Mouse (Mus musculus) skeletal muscle tissue, adult 2 months (tissue): ENCODE measurements around the gene Ovgp1.
"Not testable (repeated sequence)": the region's sequence is repeated elsewhere in the genome, so short reads cannot be mapped to it uniquely, and the experiment has no call there.

Experiments
- DNase-seq: peaks from one replicate; pipeline ENCODE4 v3.0.0-alpha.2; 2012; ENCODE audit warnings: low read depth, low spot score

The Ovgp1 gene

DNA sequence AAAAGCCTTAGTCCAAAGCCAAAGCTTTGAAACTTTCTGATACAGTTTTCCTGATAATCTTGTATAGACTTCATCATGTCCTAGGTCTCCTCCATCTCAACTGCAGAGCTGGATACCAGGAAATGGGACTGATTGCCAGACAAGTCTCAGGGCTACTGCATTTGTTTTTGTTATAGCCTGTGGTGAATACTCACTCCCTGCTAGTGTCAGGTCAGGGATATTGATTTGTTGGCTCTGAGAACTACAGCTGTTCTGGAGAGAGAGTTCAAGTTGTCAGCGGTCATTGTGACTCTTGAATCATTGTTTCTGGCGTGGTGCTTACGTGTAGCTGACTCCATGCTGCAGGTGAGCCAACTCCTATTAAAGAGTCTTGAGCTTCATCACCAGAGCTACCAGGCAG lies at the start of gene Ovgp1:
TSS of gene Ovgp1 (plus strand) at position 301 of the 400 bp plus-strand sequence.
- DNase-seq, result no peak

DNA sequence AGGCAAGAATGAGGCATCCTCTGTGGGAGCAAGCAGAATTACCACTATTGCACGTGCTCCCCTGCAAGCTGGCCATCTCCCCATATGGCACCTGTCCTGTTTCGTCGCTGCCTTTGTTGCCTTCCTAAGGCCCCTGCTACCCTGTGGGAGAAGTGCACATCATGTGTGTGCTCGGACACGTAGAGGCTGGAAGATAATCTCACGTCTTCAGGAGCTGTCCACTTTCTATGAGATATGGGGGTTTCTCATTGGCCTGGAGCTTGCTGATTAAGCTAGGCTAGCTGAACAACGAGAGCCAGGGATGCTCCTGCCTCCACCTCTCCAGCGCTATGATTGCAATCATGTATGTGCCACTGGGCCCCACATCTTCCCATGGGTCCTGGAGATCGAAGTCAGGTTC lies 48.9 kb upstream of the Ovgp1 start:
- DNase-seq, result no peak

DNA sequence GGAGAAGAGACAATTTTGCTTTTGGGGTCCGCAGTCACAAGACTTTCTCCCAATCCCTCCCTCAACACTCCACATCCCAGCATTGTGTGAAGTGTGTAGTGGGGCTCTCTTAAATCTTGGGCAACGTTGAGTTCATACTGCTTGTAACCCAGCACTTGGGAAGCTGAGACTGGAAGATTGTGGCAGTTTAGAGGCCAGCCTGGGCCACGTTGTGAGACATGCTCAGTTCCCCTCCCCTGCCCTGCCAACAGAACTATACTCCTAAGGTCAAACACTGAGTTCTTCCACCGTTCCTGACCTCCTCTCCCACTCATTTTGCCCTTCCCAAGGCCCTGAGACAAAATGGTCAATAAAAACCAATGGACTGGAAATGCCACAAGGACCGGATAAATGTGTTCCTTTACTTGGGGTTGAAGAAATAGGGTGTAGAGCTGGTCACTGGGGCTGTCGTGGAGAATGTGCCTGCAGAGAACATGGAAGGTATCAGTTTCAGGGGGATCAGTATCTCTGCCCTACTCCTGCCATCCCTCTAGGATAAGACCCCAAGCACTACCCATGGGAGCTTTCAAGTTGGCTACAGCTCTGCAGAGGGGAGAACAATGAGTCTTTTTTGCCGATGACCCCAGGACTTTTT lies 45.8 kb upstream of the Ovgp1 start:
- no peak for DNase-seq

DNA sequence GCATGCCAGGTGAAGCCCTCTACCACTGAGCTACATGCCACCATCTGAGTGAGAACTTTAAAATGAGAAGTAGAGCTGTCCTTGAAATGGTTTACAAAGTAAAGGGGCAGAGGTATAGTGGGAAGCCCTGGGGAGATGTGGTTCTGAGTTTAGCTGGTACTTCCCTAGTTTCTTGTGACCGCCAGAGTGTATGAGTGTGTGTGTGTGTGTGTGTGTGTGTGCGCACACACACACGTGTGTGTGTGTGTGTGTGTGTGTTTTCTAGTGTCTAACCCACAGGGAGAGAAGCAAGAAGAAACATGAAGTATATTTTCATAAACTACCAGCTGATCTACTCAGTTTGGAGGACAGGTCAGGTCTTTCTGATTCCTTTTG lies 45.3 kb upstream of the Ovgp1 start:
- no peak for DNase-seq

DNA sequence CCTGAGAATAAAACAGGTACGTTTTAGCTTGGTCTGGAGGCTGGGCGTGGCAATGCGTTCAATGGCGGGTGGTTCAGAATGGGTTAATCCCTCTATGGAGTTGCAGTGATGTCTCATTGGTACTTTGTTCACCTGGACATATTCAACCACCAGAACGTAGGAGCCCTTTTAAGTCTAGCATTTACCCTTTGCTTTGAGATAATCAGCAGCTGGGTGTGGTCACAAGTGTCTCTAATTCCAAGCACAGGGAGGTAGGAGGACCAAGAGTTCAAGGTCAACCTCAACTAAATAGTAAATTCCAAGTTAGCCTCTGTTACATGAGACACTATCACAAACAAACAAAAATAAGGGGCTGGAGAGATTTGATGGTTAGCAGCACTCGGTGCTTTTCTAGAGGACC lies 44.7 kb upstream of the Ovgp1 start:
- DNase-seq, result no peak

DNA sequence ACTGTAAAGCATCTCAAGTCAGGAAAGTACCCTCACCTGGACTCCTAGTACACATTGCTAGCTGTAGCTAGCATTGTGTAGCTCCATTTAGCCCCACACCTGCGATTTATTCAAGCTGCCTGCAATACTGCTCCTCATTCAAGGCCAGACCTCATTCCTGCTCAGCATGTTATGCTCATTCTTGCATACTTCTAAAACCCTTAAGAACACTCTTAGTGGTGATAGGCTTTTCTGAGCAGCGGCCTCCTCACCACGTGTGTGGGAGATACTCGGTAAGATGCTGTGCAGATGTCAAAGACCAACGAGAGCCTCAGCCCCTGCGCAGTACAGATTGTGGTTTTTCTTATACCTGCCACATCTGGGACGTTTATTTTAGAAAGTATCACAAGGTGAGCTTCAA lies 43.7 kb upstream of the Ovgp1 start:
- no peak for DNase-seq

DNA sequence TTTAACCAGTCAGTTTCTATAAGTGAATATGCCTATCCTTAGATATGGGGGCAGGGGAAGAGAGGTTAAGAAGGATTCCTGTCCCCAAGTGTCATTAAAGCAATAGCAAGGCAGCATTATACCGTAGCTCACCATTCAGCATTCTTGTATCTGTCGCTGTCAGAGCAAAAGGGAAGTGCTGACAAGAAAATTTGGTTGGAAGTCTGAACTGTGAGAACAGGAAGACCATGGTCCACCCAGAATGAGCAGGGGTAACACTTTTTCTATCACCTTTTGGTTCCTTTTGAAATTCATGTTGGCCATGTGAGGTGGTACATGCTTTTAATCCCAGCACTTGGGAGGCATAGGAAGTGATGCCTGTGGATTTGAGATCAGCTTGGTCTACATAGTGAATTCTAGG lies 42.4 kb upstream of the Ovgp1 start:
- DNase-seq, result no peak

DNA sequence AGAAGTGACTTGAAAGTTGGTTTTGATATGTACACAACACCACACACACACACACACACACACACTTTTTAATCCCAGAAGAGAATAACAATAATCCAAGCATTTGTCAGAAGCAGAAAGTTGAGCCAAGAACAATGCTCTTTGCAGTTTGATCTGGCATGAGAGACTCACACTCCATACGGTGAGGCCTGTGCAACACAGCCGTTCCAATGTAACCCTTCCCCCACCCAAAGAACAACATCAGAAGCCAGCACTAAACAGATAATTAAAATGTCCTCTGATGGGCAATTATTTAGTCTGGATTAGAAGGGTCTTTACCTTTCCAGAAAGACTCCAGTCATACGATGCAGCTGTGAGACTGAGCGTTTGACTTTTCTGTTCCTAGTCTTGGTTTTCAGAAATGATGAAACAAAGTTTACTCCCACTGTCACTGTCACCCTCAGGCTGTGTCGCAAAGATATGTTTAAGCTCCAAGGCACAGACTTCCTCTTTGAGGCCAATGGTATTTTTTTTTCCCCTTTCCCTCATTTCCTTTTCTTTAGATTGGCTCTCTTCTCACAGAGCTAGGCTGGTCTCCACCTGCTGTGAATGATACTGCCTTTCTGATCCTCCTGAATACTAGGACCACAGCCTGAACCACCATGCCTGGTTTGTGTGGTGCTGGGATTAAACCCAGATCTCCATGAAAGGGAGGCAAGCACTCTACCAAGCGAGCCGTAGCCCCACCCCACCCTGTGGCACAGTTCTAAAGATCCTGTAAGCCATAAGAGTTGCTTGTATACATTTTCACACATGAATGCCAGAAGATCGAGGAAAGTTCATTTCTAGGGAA lies 41.1 kb upstream of the Ovgp1 start, which contains the start of gene I830077J02Rik:
TSS of gene I830077J02Rik (minus strand) at position 425 of the 832 bp plus-strand sequence.
- DNase-seq, result no peak

DNA sequence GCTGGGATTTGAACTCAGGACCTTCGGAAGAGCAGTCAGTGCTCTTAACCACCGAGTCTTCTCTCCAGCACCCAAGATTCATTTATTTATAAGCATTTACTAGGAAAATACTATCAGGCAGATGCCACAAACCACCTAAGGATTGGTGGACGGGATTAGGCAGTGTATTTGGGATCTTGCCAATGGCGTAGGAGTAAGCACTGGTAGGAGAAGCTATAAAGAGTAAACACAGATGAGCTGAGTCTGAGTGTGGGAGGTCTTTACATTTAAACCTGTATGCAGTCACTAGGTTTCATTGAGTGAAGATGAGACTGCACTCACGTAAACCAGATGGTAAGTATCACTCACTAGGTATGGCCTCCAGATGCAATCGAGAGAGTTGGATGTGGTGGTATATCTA lies 39.6 kb upstream of the Ovgp1 start:
- DNase-seq, result no peak

DNA sequence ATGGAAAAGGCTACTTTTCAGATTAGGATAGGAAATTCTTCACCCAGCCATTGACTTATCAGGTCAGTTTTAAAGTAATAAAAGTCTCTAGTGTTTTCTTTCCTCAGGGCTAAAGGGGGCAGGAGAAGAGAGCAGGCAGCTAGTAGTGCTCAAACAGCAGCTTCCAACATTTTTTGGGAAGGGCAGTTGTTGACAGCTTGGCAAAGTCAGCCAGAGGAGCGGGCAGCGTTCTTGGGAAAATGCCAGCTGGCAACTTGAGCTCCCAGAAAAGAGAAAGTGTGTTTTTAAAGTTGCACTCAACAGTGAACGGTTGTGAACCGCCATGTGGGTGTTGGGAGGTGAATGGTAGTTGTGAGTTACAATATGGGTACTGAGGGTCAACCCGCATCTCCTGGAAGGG lies 38.5 kb upstream of the Ovgp1 start:
- no peak for DNase-seq

DNA sequence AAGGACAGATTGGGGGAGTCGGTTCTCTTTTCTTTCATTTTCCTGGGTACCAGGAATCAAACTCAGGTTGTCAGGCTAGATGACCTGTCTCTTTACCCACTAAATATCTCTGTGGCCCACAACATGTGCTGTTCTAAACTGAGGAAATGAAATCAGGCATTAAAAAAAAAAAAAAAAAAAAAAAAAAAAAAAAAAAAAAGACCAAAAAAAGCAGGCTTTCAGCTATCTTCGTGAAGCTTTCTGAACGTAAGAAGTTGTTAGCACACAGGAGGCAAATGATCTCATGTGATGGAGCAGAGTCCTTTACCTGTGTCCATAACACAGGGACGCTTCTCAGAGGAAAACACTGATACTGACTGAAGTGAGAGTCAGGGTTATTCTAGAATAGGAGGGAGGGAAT lies 37.4 kb upstream of the Ovgp1 start:
- DNase-seq, result no peak

DNA sequence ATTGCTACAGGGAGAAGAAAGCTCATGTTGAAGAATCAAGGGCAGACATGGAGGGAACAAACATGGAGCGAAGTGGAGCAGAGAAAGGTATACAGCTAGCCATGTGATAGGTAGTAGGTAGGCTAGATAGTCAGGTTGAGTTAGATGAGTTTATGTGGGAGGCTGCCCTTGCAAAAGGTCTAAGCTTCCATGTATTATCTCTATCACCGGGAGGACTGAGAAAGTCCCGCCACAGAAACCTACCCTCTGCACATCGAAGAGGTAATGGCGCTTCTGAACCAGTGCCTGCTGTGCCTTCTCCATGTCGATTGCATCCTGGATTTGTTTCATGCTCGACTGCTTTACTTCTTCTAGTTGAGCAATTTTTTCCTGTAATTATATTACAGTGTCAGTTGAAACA lies 22.2 kb upstream of the Ovgp1 start:
- DNase-seq, result no peak

DNA sequence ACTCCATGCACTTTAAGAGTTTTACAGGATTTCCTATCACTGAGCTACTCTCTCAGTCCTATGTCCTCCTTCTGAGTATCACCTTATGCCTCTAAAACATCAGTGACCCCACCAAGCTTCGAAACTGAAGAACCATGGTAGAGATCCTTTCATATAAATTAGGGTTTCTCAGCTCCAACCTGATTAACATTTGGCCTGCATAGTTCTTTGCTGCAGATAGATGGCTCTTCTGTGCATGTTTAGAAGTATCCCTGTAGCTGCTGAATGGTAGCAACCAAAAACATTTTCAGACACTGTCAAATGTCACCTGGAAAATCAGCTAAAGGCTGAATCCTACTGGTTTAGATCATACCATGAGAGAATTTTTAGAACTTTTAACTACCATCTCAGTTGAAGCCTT lies 16.3 kb upstream of the Ovgp1 start:
- DNase-seq, result no peak

DNA sequence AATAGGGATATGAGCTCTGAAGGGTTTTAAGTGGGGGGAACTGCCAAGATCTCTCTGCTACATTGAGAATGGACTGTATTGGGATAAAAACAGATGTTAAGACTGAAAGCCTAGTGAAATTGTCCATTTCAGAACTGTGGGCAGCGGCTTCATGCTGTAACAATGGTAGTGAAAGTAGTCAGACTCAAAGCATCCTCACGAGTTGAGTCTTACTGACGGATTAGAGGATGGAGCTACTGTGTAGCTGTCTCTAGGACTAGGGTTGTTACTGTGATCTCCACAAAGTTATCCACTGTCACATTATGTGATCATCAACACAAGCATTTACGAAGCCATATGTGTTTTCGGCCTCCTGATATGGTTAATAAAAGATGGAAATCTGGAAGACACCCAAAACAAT lies 15.3 kb upstream of the Ovgp1 start:
- DNase-seq, result no peak

DNA sequence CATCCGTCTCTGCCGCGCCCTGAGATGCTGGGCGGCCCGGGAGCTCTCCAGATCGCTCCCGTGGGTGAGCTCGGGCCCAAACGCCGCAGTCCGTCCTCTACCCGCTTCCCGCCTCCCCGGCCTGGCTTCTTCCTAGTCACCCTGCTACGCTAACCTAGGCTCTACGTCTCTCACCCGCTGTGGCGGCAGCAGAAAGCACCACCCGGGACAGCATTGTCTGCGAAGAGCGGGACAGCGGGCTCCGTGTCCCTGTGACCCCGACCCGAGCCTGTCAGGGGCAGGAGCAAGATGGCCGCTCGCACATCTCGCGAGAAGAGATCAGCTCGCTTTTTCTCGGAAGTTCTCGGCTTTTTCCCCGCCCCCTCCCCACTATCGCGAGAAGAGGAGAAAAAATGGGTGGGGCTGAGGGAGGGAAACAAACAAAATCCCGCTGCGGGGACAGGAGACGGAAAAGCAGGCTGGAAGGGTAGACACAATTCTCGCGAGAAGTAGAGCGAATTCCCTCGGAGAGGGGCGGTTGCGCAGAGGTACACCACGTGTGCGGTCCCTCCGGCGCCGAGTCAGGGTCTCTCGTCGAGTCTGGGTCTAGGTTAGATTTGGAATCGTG lies 14.4 kb upstream of the Ovgp1 start, which contains the start of gene Wdr77:
TSS of gene Wdr77 (plus strand) at position 396 of the 607 bp plus-strand sequence.
- DNase-seq, result peak; percentile 99

DNA sequence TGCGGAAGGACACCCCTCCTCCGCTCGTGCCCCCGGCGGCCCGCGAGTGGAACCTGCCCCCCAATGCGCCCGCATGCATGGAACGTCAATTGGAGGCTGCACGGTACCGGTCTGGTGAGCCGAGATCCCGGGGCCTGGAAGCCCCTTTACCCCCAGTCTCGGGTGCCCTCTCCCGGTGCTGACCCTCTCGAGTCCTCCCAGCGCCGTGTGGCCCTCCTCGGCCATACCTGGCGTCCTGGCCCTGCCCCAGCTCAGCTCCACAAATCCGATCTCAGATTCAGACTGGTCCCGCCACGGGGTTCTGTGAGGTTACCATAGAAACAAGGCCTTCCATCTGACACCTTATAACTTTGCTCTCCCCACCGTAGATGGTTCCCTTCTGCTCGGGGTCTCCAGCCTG lies 13.9 kb upstream of the Ovgp1 start:
- DNase-seq, result no peak

DNA sequence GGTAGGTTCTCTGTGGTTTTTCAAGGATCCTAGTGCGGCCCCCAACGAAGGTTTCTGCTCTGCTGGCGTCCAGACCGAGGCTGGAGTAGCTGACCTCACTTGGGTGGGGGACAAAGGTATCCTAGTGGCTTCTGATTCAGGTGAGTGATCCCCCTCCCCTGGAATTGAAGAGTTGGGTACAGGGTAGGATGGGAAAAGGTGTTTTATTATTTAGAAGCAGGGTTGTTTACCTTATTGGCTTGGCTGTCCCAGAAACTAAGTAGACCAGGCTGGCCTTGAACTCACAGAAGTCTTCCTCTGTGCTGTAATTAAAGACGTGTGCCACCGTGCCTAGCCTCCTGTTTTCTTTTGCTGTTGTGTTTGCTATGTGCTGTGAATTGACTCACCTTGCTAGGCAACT lies 13.5 kb upstream of the Ovgp1 start, which contains the start of gene Atp5f1:
TSS of gene Atp5f1 (minus strand) at position 101 of the 400 bp plus-strand sequence.
- no peak for DNase-seq

DNA sequence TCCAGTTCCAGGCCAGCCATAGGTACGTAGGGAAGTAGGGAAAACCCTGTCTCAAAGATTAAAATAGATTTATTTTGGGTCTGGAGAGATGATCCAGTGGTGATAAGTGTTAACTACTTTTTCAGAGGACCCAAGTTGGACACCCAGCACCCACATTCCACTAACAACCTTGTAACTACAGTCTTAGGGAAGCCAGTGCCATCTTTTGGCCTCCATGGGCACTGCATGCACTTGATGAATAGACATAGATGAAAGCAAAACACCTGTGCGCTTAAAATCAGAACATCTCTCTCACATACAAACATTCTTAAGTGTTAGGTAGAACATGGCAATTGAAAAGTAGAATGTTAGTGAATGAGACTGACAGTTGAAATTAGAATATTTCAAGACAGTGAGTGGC lies 12.8 kb upstream of the Ovgp1 start:
- no peak for DNase-seq

DNA sequence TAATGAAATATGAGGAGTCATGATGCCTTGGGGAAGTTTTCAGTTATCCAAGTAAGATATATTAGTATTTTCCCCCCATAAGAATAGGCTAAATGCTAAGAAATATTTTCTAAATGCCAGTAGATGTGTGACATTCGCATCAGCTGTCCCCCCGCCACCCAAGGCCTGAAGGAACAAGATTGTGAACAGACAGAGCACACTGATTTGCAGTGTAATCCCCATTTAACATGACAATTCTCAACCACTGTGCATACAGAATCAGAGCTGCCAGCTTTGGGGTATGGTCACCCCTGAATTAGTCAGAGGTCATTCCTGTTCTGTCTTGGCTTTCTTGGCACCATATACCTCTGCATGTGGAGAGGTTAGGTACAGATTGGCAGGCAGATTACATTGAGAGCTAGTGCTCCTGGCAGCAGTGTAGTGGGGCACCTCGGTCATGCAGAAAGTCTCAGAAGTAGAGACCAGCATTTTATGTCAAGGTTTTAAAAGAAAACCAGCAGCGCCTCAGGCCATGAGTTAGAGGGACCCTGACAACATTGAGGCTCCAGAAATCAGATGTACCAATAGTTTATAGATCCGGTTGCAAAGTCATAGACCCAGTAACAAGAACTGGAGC lies 1.6 kb upstream of the Ovgp1 start:
- DNase-seq, result no peak

DNA sequence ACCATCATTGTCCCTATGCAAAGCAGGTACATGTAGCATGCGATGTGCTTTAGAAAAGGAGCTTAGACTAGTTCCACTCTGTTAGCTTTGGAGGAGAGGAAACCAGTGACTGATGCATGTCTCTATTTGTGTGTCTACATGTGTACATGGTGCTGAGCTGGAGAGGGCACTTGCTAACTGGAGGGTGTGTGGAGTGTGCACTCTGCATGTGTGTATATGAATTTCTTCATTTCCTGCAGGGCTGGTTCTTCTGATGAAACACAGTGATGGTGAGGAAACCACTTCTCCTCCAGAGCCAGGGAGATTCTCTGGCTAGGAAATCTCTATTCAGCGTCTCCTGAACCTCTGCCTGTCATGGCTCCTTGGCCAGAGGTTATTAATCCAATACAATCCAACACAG lies 663 bp downstream of the Ovgp1 start:
- DNase-seq, result no peak

DNA sequence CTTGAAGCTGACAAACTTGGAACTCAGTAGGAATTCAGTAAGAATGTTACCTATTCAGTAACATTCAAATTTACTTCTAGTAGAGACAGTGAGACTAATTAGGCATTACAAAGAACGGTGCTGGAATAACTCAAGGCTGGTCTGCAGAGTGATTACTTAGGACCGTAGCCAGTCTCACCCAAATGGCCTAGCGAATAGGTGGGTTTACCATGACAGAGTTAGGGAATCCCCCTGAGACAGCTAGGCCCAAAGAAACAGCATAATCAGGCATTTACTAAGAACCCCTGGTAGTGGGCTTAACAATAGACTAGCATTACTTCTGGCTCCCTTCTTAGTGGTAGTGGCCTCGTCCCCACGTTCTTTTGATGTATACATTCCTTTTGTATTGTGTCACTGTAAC lies 16.1 kb downstream of the Ovgp1 start:
- DNase-seq, result not testable (repeated sequence)

DNA sequence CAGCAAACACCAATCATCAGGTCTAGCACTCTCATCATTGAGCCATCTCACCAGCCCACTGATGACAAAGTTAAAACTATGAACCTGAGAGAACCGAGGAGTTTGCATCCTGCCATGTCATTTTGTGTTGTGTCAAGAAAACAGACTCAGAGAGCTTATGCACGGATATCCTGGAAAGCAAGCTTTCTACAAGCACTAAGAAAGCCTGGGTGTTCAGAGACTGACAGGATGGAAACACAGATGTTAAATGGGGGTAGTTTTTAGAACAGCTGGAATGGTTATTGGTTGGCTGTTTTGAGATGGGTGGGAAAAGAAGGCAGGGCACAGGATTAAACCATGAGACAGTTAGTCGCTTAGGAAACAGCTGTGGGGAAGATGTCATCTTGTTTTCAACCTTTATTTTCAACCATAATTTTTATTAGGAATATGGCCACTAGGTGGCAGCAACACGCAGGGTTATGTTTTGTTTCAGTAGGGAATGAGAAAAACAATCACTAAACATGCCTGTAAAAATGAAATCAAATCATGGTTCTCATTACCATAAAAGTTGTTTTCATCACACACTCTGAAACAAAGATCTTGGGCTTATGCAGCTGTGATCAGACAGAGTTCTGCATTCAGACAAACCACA lies 18.3 kb downstream of the Ovgp1 start:
- peak; percentile 16 for DNase-seq
